Mouse (Mus musculus): ENCODE data around the gene Znfx1.

The Znfx1 gene

GRCm38 (mm10) chr2:167062965-167063880, at the start of gene Znfx1:
TSS of gene Znfx1 (minus strand) at chr2:167063015.
- peak; percentile 90 for DNase-seq (ENCODE audit: low spot score)

- DNase-seq (ENCODE audit: low spot score) = no peak
Measured at GRCm38 (mm10) chr2:167112259-167112658, 49.4 kb upstream of the Znfx1 start.

GRCm38 (mm10) chr2:167109506-167109905, 46.7 kb upstream of the Znfx1 start:
- no peak for DNase-seq (ENCODE audit: low spot score)

GRCm38 (mm10) chr2:167103546-167103945, 40.7 kb upstream of the Znfx1 start:
- no peak for DNase-seq (ENCODE audit: low spot score)

GRCm38 (mm10) chr2:167101743-167102441, 39.1 kb upstream of the Znfx1 start:
- DNase-seq (ENCODE audit: low spot score) = peak; percentile 28

- no peak for DNase-seq (ENCODE audit: low spot score)
Measured at GRCm38 (mm10) chr2:167094688-167095087, 31.9 kb upstream of the Znfx1 start.

- no peak for DNase-seq (ENCODE audit: low spot score)
Measured at GRCm38 (mm10) chr2:167093171-167093900, 30.5 kb upstream of the Znfx1 start.

- no peak for DNase-seq (ENCODE audit: low spot score)
Measured at GRCm38 (mm10) chr2:167090271-167090670, 27.5 kb upstream of the Znfx1 start.

- DNase-seq (ENCODE audit: low spot score) = no peak
Measured at GRCm38 (mm10) chr2:167086836-167087235, 24.0 kb upstream of the Znfx1 start.

- DNase-seq (ENCODE audit: low spot score) = no peak
Measured at GRCm38 (mm10) chr2:167086092-167086491, 23.3 kb upstream of the Znfx1 start.

GRCm38 (mm10) chr2:167081639-167082038, 18.8 kb upstream of the Znfx1 start:
- DNase-seq (ENCODE audit: low spot score) = no peak

GRCm38 (mm10) chr2:167081135-167081534, 18.3 kb upstream of the Znfx1 start:
- DNase-seq (ENCODE audit: low spot score) = no peak

GRCm38 (mm10) chr2:167080387-167080786, 17.6 kb upstream of the Znfx1 start:
- no peak for DNase-seq (ENCODE audit: low spot score)

- DNase-seq (ENCODE audit: low spot score) = no peak
Measured at GRCm38 (mm10) chr2:167079535-167080257, 16.9 kb upstream of the Znfx1 start.

GRCm38 (mm10) chr2:167078931-167079495, 16.2 kb upstream of the Znfx1 start:
- DNase-seq (ENCODE audit: low spot score) = no peak

- DNase-seq (ENCODE audit: low spot score) = no peak
Measured at GRCm38 (mm10) chr2:167078486-167078885, 15.7 kb upstream of the Znfx1 start.

GRCm38 (mm10) chr2:167077199-167077962, 14.6 kb upstream of the Znfx1 start:
- no peak for DNase-seq (ENCODE audit: low spot score)

- no peak for DNase-seq (ENCODE audit: low spot score)
Measured at GRCm38 (mm10) chr2:167076759-167077158, 13.9 kb upstream of the Znfx1 start.

GRCm38 (mm10) chr2:167076352-167076751, 13.5 kb upstream of the Znfx1 start:
- no peak for DNase-seq (ENCODE audit: low spot score)

- DNase-seq (ENCODE audit: low spot score) = no peak
Measured at GRCm38 (mm10) chr2:167074587-167074986, 11.8 kb upstream of the Znfx1 start.
